Mouse (Mus musculus) kidney, postnatal 36 days (tissue): ENCODE measurements around the gene Fam69b.
A peak's percentile ranks its signal among the peaks of the same experiment; 100 is the strongest.

Experiments used
- DNase-seq, 2 experiments: peaks; one replicate each; pipeline ENCODE4 v3.0.0; 2021 to 2022; ENCODE audit warnings: mixed read lengths in 2 of 2

The Fam69b gene

GRCm38 (mm10) chr2:26632541-26633395 lies 4.5 kb downstream of the Fam69b start:
- no peak for DNase-seq

- DNase-seq = no peak
Observed at GRCm38 (mm10) chr2:26633953-26634530, 5.8 kb downstream of the Fam69b start.

- peak; percentile 29 to 55 for DNase-seq
Observed at GRCm38 (mm10) chr2:26634629-26635488, 6.6 kb downstream of the Fam69b start.

- DNase-seq = no peak
Observed at GRCm38 (mm10) chr2:26635489-26636324, 7.5 kb downstream of the Fam69b start.

- no peak for DNase-seq
Observed at GRCm38 (mm10) chr2:26636325-26636635, 8.0 kb downstream of the Fam69b start.

- DNase-seq = no peak
Observed at GRCm38 (mm10) chr2:26637316-26637932, 9.2 kb downstream of the Fam69b start.

GRCm38 (mm10) chr2:26638039-26638438 lies 9.8 kb downstream of the Fam69b start:
- no peak for DNase-seq

GRCm38 (mm10) chr2:26638572-26638971 lies 10.3 kb downstream of the Fam69b start:
- DNase-seq = no peak

- DNase-seq = peak; percentile 61 to 63
Observed at GRCm38 (mm10) chr2:26639083-26639482, 10.8 kb downstream of the Fam69b start.

GRCm38 (mm10) chr2:26639838-26640830 lies 11.9 kb downstream of the Fam69b start:
- DNase-seq = peak; percentile 97 to 99

- DNase-seq = no peak
Observed at GRCm38 (mm10) chr2:26641006-26641647, 12.9 kb downstream of the Fam69b start.

- peak; percentile 28 to 71 for DNase-seq
Observed at GRCm38 (mm10) chr2:26643942-26644341, 15.7 kb downstream of the Fam69b start.

- peak; percentile 80 to 81 for DNase-seq
Observed at GRCm38 (mm10) chr2:26646643-26647293, 18.5 kb downstream of the Fam69b start.

GRCm38 (mm10) chr2:26654687-26655086 lies 26.4 kb downstream of the Fam69b start:
- DNase-seq = no peak

GRCm38 (mm10) chr2:26657426-26657825 lies 29.2 kb downstream of the Fam69b start:
- no peak for DNase-seq

GRCm38 (mm10) chr2:26661143-26661752 lies 33.0 kb downstream of the Fam69b start:
- peak in 1 of 2 experiments; percentile 11 for DNase-seq

- no peak for DNase-seq
Observed at GRCm38 (mm10) chr2:26661768-26662508, 33.7 kb downstream of the Fam69b start.

- no peak for DNase-seq
Observed at GRCm38 (mm10) chr2:26662509-26662882, 34.2 kb downstream of the Fam69b start.
